Mouse (Mus musculus) CD4-positive, CD25-positive, alpha-beta regulatory T cell (primary cell): ENCODE measurements around the gene Kcnh4. TPM values are rescaled to one million over a fixed set of nuclear protein-coding genes. Genes with fewer than 3 reads are reported as not detected.

Experiments used
- polyA plus RNA-seq: library from polyadenylated mRNA; unstranded; fragments of 100-300 nt; shearing (Covaris generic); gene quantifications from one replicate; pipeline ENCODE4 v1.2.1, GENCODE M21; 2017

The Kcnh4 gene
- 0.59 TPM for polyA plus RNA-seq

GRCm38 (mm10) chr11:100759611-100760233 is at the start of gene Kcnh4:
Gene Kcnh4 (minus strand): TSS chr11:100759942.

GRCm38 (mm10) chr11:100770646-100771408 is 11.1 kb upstream of the Kcnh4 start, which contains the start of gene Ghdc:
Gene Ghdc (minus strand): TSS chr11:100770957.

GRCm38 (mm10) chr11:100762831-100763230 is 3.1 kb upstream of the Kcnh4 start, which contains the start of gene Hcrt:
Gene Hcrt (minus strand): TSS chr11:100762931.

GRCm38 (mm10) chr11:100738066-100738604 is 21.6 kb downstream of the Kcnh4 start, which contains the start of gene Rab5c:
Gene Rab5c (minus strand): TSS chr11:100738215.

GRCm38 (mm10) chr11:100713735-100714533 is 45.8 kb downstream of the Kcnh4 start, which contains the start of gene Hspb9:
Gene Hspb9 (plus strand): TSS chr11:100713850.

GRCm38 (mm10) chr11:100711783-100712615 is 47.7 kb downstream of the Kcnh4 start, which contains the start of gene Kat2a:
Gene Kat2a (minus strand): TSS chr11:100712465.

GRCm38 (mm10) chr11:100703851-100704531 is 55.8 kb downstream of the Kcnh4 start, which contains the start of gene Dhx58:
Gene Dhx58 (minus strand): TSS chr11:100704271.

GRCm38 (mm10) chr11:100692164-100692616 is 67.6 kb downstream of the Kcnh4 start, which contains the start of gene Zfp385c:
Gene Zfp385c (minus strand): TSS chr11:100692455.

Other genes with a start within 250 kb of the Kcnh4 start
- 155 TPM for gene Acly, start 231.9 kb downstream of the Kcnh4 start, polyA plus RNA-seq
- 0.13 TPM for gene Ttc25, start 214.3 kb downstream of the Kcnh4 start, polyA plus RNA-seq
- 392 TPM for gene Cnp, start 185.0 kb downstream of the Kcnh4 start, polyA plus RNA-seq
- 28.4 TPM for gene Nkiras2, start 140.7 kb downstream of the Kcnh4 start, polyA plus RNA-seq
- gene Dnajc7, start 139.8 kb downstream of the Kcnh4 start, polyA plus RNA-seq = 616 TPM
- gene Zfp385c, start 67.5 kb downstream of the Kcnh4 start, polyA plus RNA-seq = 0.51 TPM
- 33.4 TPM for gene Dhx58, start 55.7 kb downstream of the Kcnh4 start, polyA plus RNA-seq
- 69.0 TPM for gene Kat2a, start 47.5 kb downstream of the Kcnh4 start, polyA plus RNA-seq
- gene Hspb9, start 46.1 kb downstream of the Kcnh4 start, polyA plus RNA-seq = 0.47 TPM
- gene Rab5c, start 21.7 kb downstream of the Kcnh4 start, polyA plus RNA-seq = 52.0 TPM
- gene Hcrt, start 3.0 kb upstream of the Kcnh4 start, polyA plus RNA-seq = not detected
- 5.3 TPM for gene Ghdc, start 11.0 kb upstream of the Kcnh4 start, polyA plus RNA-seq
- 186 TPM for gene Stat5b, start 90.8 kb upstream of the Kcnh4 start, polyA plus RNA-seq
- 108 TPM for gene Stat5a, start 99.4 kb upstream of the Kcnh4 start, polyA plus RNA-seq
- 233 TPM for gene Stat3, start 179.6 kb upstream of the Kcnh4 start, polyA plus RNA-seq
- gene Cavin1, start 210.9 kb upstream of the Kcnh4 start, polyA plus RNA-seq = 0.53 TPM
- 15.1 TPM for gene Atp6v0a1, start 249.5 kb upstream of the Kcnh4 start, polyA plus RNA-seq